In the genomic region with DNA sequence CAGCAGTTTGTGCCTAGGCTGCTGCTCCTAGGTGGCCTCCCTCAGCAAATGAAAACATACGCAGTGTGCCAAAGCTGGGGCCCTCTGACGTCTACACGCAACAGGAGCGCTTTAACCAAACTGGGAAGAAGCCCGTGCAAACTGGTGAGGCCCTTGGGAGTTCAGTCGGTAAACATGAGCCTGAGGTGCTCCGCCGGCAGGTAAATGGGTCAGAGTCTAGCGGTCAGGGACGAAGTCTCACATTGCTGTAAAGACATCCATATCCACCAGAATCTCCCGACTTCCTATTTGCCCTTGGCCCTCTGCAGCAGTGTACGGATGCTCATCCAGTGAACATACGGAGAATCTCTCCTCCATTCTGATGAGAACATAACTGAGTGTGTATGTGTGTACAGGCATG, we compare ENCODE assay signal across 20 mouse cellular contexts. TPM values are rescaled to one million over a fixed set of nuclear protein-coding genes. Genes with fewer than 3 reads are reported as not detected.
"Had no signal": no experiment of that assay in that cellular context is flagged by ENCODE, and none has a peak within 500 bp of the region (broad histone marks: within the 10 kb centered on the region; RNA-seq: fewer than 3 reads in every experiment).

No protein-coding gene starts in this region.

- H3K9ac ChIP-seq: lung, embryonic 15.5 days; midbrain, embryonic 13.5 days; midbrain, embryonic 15.5 days; neural tube, embryonic 12.5 days; stomach, embryonic 15.5 days had no signal

- H3K36me3 ChIP-seq: lung, embryonic 15.5 days; midbrain, embryonic 13.5 days; midbrain, embryonic 15.5 days; neural tube, embryonic 12.5 days; stomach, embryonic 15.5 days had no signal

- H3K4me2 ChIP-seq: lung, embryonic 15.5 days; midbrain, embryonic 11.5 days; midbrain, embryonic 13.5 days; midbrain, embryonic 15.5 days; neural tube, embryonic 12.5 days; stomach, embryonic 15.5 days had no signal

- H3K27ac ChIP-seq: lung, embryonic 15.5 days; macrophage; midbrain, embryonic 13.5 days; midbrain, embryonic 15.5 days; neural tube, embryonic 12.5 days; stomach, embryonic 15.5 days; stomach, postnatal 0 days had no signal

- H3K4me1 ChIP-seq: neural tube, embryonic 12.5 days had no signal

- DNase-seq: lung, adult 2 months; lung, postnatal 14 days; right cerebral cortex, postnatal 14 days; thymus, adult 2 months; thymus, postnatal 25 days; thymus, postnatal 4 days had no signal

- ATAC-seq: lung, postnatal 0 days; midbrain, embryonic 13.5 days; midbrain, embryonic 15.5 days had no signal

- H3K9me3 ChIP-seq: lung, embryonic 15.5 days; midbrain, embryonic 13.5 days; midbrain, embryonic 15.5 days; neural tube, embryonic 12.5 days; stomach, embryonic 15.5 days had no signal

- H3K4me3 ChIP-seq: lung, embryonic 15.5 days; megakaryocyte, embryonic 14.5 days; midbrain, embryonic 13.5 days; midbrain, embryonic 15.5 days; neural tube, embryonic 12.5 days; stomach, embryonic 15.5 days had no signal

RNA-seq across cellular contexts. Expression of a gene that starts 5.0 kb away (rescaled TPM):
- total RNA-seq: megakaryocyte progenitor cell, adult 5-6 weeks; neutrophil, adult 5-6 weeks had no signal
- polyA plus RNA-seq: macrophage had no signal

RNA-seq across cellular contexts. Expression of a gene that starts 46.2 kb away (rescaled TPM):
- total RNA-seq: megakaryocyte progenitor cell, adult 5-6 weeks; monocyte, adult 5-6 weeks; neutrophil, adult 5-6 weeks had no signal
- polyA plus RNA-seq: macrophage; spleen, adult 2 months had no signal
